Mouse (Mus musculus): Measurements from ENCODE around the gene Asxl1.

The Asxl1 gene

GRCm38 (mm10) chr2:153412563-153412962, 66.9 kb downstream of the Asxl1 start:
- DNase-seq (ENCODE audit: low spot score in 2 of 2), result no peak

GRCm38 (mm10) chr2:153414607-153415006, 69.0 kb downstream of the Asxl1 start:
- no peak for DNase-seq (ENCODE audit: low spot score in 2 of 2)

- no peak for DNase-seq (ENCODE audit: low spot score in 2 of 2)
These were observed 72.2 kb downstream of the Asxl1 start for GRCm38 (mm10) chr2:153417841-153418240.

DNA sequence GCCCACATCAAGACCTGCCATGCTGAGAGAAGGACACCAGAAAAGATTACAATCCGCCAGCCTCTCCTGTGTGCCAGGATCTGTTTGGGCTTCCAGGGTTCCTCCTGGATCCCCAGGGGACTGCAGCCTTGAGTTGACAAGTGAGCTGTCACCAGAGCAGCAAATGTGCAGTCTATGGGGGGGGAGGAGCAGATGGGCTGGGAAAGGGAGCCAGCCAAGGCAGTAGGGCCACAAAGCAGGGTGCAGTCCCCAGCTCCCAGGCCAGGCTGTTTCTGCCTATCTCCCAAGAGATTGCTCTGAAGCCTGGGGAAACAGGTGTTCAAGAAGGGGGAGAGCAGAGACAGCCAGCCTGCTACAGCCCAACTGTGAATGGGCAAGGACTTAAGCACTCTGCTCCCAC, 72.8 kb downstream of the Asxl1 start:
- no peak for DNase-seq (ENCODE audit: low spot score in 2 of 2)

- no peak for DNase-seq (ENCODE audit: low spot score in 2 of 2)
These were observed 75.6 kb downstream of the Asxl1 start for GRCm38 (mm10) chr2:153421233-153421632.

DNA sequence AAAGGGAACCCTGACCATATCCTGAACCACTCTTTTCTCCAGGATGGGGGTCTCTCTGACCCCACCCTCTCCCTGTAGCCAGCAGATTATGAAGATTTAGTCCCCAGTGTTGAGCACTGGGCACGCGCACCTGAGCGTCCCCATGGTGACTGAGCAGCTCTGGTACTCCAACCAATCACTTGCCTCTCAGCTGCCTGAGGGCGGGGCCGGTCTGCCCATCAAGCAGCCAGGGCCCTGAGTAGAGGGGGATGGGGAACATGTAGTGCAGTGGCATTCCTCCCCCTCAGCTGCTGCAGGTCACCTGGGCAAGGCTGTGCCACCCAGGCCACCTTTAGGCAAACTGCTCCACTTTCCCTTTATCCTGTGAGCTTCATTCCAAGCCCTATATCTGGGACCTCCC, 76.4 kb downstream of the Asxl1 start:
- peak in 1 of 2 experiments; percentile 42 for DNase-seq (ENCODE audit: low spot score in 2 of 2)

DNA sequence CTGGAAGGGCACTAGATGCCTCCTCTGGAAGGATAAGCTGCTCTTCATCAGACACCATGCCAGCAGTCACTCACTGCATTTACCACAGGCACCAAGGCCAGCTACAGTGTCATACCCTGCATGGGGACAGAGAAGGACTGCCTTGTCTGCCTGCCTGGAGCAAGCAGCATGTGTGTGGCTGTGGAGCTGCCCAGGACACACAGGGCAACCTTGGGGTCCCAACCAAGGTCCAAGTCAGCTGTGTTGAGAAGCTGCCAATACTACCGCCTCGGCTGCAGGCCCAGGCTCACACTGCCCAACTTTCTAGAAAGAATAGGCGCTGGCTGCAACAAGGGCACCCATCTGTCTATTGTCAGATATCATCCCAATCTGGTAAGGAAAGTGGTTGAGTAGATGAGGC, 77.5 kb downstream of the Asxl1 start:
- DNase-seq (ENCODE audit: low spot score in 2 of 2), result no peak

DNA sequence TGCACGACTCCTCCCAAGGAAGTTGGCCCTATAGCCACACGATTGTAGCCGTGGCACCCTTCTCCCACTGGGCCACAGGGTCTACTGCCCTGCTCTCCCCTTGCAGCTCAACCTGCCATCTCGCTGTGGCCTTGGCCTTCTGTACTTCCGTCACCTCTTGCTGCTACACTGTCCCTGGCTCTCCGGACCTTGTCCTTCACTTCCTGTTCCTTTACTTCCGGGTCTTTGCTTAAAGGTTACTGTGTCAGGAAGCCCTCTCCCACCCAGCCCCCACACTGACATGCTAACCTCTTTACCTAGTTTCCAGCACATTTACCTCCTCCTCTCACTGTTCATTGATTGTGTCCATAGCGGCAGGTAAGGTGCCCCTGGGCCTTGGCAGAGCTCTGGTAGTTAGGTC, 78.9 kb downstream of the Asxl1 start:
- no peak for DNase-seq (ENCODE audit: low spot score in 2 of 2)

DNA sequence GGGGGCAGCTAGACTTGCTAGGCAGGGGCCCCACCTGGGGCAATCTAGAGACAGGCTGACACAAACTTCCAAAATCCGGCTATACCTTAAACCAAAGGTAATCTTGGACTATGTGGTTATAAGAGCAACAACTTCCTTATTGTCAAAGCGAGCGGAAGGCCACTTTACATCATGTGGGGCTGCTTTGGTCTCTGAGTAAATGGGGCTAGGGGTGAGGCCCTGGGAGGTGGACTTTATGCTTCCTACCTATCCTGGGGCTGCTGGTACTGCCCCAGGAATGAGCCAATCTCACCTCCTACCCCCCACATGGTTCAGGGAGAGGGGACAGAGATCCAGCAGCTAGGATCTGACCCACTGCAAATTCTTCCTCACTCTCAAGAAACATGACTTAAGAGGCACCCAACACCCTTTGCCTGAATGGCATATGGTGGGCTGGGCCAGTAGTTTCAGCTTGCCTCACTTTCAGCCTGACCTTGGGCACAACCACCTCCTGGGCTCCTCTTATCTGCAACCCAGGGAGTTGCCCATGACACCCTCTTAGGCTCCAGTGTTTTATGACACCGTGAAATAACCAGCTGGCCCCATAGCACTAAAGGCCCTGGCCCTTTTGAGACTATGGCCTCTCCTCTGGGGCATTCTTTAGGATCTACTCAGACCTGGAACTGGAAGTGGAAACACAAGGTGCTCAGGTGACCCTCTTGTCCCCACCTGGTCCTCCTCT, 79.7 kb downstream of the Asxl1 start:
- no peak for DNase-seq (ENCODE audit: low spot score in 2 of 2)

- peak; percentile 41 to 58 for DNase-seq (ENCODE audit: low spot score in 2 of 2)
These were observed 80.5 kb downstream of the Asxl1 start for GRCm38 (mm10) chr2:153425998-153426670.

- DNase-seq (ENCODE audit: low spot score in 2 of 2), result no peak
These were observed 81.3 kb downstream of the Asxl1 start for GRCm38 (mm10) chr2:153426931-153427330.

DNA sequence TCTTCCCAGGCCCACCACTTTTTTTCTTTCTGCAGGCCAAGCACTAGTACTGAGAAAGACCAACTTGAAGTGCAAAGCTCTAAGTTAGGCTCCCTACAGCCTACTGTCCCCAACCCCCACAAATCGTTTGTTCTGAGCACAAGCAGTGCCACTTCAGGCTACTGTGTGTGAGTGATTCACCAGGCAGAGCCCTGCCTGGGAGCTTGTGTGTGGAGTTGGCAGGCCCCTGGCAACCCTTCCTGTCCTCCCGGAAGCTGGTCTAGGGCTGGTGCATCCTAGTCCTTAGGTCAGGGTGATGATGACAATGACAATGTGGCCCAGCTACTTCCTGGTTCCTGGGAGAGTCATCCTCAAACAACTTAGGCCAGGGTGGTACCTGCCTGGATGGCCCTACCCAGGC, 82.9 kb downstream of the Asxl1 start:
- no peak for DNase-seq (ENCODE audit: low spot score in 2 of 2)

DNA sequence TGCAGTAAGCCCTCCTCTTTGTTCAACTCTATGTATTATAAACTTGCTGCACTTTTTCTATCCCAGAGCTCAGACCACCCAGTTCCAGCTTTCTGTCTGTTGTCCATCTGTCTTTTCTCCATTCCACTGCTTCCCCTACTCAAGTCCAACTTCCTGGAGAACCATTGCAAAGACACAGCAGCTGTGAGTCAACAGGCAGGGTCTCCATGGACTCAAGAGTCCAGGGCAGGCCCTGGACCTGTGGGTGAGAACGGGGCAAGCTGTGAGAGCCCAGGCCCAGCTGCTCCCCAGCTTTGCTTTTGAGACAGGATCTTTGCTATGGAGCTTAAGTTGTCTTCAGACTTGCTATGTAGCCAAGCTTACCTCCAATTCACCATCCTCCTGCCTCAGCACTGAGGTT, 84.9 kb downstream of the Asxl1 start:
- DNase-seq (ENCODE audit: low spot score in 2 of 2), result no peak

GRCm38 (mm10) chr2:153432492-153432891, 86.9 kb downstream of the Asxl1 start:
- no peak for DNase-seq (ENCODE audit: low spot score in 2 of 2)

DNA sequence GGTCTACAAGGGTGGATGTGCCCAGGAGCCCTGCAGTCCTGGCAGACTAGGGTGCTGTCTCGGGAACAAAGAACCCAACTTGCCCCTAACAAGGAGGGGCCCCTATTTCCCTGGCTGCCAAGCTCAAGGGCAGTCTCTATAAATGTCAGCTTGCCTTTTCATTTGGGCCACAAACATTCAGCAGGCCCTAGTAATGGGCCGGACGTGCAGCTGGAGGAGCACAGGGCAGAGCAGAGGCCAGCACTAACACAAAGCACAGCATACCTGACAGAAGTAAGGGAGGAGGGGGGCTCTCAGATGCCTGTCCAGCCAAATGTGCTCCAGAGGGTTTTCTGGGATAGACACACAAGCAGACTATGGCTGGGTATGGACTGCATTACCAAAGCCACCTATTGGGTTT, 88.2 kb downstream of the Asxl1 start:
- no peak for DNase-seq (ENCODE audit: low spot score in 2 of 2)

- DNase-seq (ENCODE audit: low spot score in 2 of 2), result no peak
These were observed 89.5 kb downstream of the Asxl1 start for GRCm38 (mm10) chr2:153434880-153435831.

DNA sequence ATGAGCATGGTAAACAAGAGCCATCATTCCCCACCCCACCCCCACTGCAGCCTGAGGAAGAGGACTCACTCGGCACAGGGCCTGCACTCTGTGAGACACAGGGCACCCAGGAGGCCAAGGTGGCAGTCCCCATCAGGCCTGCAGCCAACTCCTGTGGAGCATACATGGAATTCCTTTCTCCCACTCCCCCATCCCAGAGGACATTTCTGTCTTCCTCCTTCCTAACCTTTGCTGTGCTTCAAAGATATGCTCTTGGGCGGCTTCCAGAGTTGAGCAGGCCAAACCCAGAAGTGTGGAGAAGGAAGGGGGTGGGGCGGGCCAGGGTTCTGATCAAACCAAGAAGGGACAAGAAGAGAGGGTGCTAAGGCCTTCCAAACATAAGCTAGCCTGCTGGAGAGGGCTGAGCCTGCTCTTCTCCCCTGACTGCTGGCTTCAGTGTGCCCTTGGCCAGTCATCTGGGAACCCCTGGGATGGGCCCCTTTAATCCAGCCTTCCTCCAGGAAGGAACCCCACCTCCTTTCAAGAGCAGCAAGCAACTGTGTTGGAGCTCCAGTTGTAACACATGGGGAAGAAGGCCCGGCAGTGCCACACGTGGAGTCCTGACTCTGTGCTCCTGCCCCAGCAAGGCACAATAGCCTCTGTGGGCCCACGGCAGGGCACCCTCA, 91.1 kb downstream of the Asxl1 start:
- DNase-seq (ENCODE audit: low spot score in 2 of 2), result no peak

DNA sequence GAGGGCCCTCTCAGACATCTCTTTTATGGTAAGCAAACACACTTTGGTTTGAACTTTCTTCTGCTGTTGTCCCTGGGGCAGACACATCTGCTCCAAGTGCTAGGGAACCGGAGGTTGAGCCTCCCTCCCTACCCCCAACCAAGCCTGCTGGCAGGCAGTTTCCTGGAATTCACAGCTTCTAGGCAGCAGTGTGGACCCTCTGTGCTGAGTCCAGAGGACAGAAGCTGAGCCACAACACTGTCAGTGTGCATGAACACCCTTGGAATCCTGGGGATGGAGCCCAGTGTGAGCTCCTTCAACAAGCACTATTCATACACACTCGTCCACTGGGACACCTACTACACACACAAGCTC, 91.7 kb downstream of the Asxl1 start:
- DNase-seq (ENCODE audit: low spot score in 2 of 2), result no peak

DNA sequence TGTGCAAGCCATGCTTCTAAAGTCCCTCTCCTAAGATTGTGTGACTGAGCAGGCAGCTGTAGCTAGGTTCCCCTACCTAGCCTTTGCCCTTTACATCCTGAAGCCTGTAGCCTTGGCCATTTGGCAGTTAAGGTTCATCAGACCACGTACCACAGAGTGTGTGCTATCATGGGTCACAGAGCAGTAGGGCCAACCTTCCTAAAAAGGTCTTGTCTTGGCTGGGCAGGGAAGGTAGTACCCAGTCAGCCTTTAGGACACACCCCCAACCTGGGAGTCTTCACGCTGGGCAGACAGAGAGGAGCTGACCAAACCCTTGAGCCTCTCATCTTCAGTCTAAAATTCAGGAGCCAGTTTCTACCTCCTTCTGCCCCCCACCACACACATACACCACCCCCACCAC, 95.1 kb downstream of the Asxl1 start:
- no peak for DNase-seq (ENCODE audit: low spot score in 2 of 2)

- DNase-seq (ENCODE audit: low spot score in 2 of 2), result no peak
These were observed 95.6 kb downstream of the Asxl1 start for GRCm38 (mm10) chr2:153441228-153441627.

DNA sequence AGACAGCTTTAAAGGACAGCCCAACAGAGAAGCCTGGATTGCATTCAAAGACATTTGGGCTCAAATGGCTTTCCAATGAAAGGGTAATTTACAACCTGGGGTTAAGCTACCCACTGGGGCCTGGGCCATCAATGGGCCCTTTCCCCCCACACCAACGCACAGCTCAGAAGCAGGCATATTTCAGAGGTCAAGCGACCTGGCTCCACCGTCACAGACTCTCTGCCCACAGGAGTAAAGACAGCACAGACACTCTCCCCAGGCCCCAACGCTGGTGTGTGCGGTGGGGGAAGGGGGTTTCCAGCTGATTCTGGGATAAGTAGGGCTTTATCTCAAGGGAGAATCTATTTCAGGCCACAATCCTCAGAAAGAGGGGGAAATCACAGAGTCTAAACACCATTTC, 97.1 kb downstream of the Asxl1 start:
- DNase-seq (ENCODE audit: low spot score in 2 of 2), result no peak
